Mouse (Mus musculus) right cerebral cortex, postnatal 14 days (tissue): ENCODE data around the gene Eef2.
"Not testable (repeated sequence)": the region's sequence is repeated elsewhere in the genome, so short reads cannot be mapped to it uniquely, and the experiment has no call there.

Source experiments
- DNase-seq: peaks from one replicate; pipeline ENCODE4 v3.0.0; 2022

Gene Eef2

GRCm38 (mm10) chr10:81151261-81151660 is 25.2 kb upstream of the Eef2 start:
- DNase-seq = no peak

GRCm38 (mm10) chr10:81152609-81153008 is 23.8 kb upstream of the Eef2 start:
- no peak for DNase-seq

GRCm38 (mm10) chr10:81154313-81154712 is 22.1 kb upstream of the Eef2 start:
- no peak for DNase-seq

- DNase-seq = no peak
Observed at GRCm38 (mm10) chr10:81154736-81155135, 21.7 kb upstream of the Eef2 start.

GRCm38 (mm10) chr10:81161602-81162317 is 14.7 kb upstream of the Eef2 start:
- DNase-seq = no peak

GRCm38 (mm10) chr10:81162318-81162652 is 14.1 kb upstream of the Eef2 start:
- no peak for DNase-seq

- no peak for DNase-seq
Observed at GRCm38 (mm10) chr10:81165118-81165517, 11.3 kb upstream of the Eef2 start.

- peak; percentile 100 for DNase-seq
Observed at GRCm38 (mm10) chr10:81167200-81168086, 9.0 kb upstream of the Eef2 start, which contains the start of gene Pias4. Gene Pias4 (minus strand): TSS chr10:81167923.

- DNase-seq = no peak
Observed at GRCm38 (mm10) chr10:81168087-81168431, 8.4 kb upstream of the Eef2 start.

- peak; percentile 74 for DNase-seq
Observed at GRCm38 (mm10) chr10:81168521-81169244, 7.7 kb upstream of the Eef2 start.

GRCm38 (mm10) chr10:81169411-81169900 is 7.0 kb upstream of the Eef2 start:
- not testable (repeated sequence) for DNase-seq

- peak; percentile 83 for DNase-seq
Observed at GRCm38 (mm10) chr10:81173132-81173531, 3.3 kb upstream of the Eef2 start.

- peak; percentile 90 for DNase-seq
Observed at GRCm38 (mm10) chr10:81174617-81175344, 1.6 kb upstream of the Eef2 start.

GRCm38 (mm10) chr10:81175345-81175701 is 1.1 kb upstream of the Eef2 start:
- DNase-seq = not testable (repeated sequence)

- DNase-seq = no peak
Observed at GRCm38 (mm10) chr10:81175936-81176465, 430 bp upstream of the Eef2 start.

- no peak for DNase-seq
Observed at GRCm38 (mm10) chr10:81177491-81177925, 1.1 kb downstream of the Eef2 start.

- no peak for DNase-seq
Observed at GRCm38 (mm10) chr10:81177958-81178712, 1.7 kb downstream of the Eef2 start.

- DNase-seq = no peak
Observed at GRCm38 (mm10) chr10:81178927-81179326, 2.5 kb downstream of the Eef2 start.

GRCm38 (mm10) chr10:81179451-81180342 is 3.3 kb downstream of the Eef2 start:
- DNase-seq = no peak

GRCm38 (mm10) chr10:81180946-81181345 is 4.5 kb downstream of the Eef2 start:
- DNase-seq = no peak
